Mouse (Mus musculus) heart, embryonic 16.5 days (tissue): Measurements from ENCODE around the gene Olfr419. TPM values are rescaled to one million over a fixed set of nuclear protein-coding genes. Genes with fewer than 3 reads are reported as not detected.

Experiments used
- ATAC-seq: fragments of 200-750 bp; cut with Nextera tagmentation; replicated peaks from 2 replicates; pipeline ENCODE4 v1.8.0; 2017; ENCODE audit warnings: moderate number of reproducible peaks; ENCODE audit not compliant: insufficient read depth, low FRiP score; ENCODE audit errors: extremely low read depth
- H3K27ac ChIP-seq: fragments of 300-500 bp; sonication (generic); 2 replicates; pipeline ENCODE4 v1.5.1; 2014; ENCODE audit warnings: mild to moderate bottlenecking, low read length, control low read depth, moderate library complexity
- H3K27me3 ChIP-seq: fragments of 300-500 bp; sonication (generic); 2 replicates; pipeline ENCODE4 v1.6.1; 2014; ENCODE audit warnings: low read length, mixed read lengths; ENCODE audit not compliant: control insufficient read depth, insufficient read depth
- H3K36me3 ChIP-seq: fragments of 300-500 bp; sonication (generic); 2 replicates; pipeline ENCODE4 v1.6.1; 2014; ENCODE audit not compliant: control insufficient read depth, insufficient read depth
- H3K4me1 ChIP-seq: fragments of 300-500 bp; sonication (generic); 2 replicates; pipeline ENCODE4 v1.6.1; 2014; ENCODE audit warnings: low read length, mixed read lengths; ENCODE audit not compliant: control insufficient read depth, insufficient read depth
- H3K4me2 ChIP-seq: fragments of 300-500 bp; sonication (generic); 2 replicates; pipeline ENCODE4 v1.6.1; 2014; ENCODE audit warnings: low read depth, mild to moderate bottlenecking, control low read depth, low read length
- H3K4me3 ChIP-seq: fragments of 300-500 bp; sonication (generic); 2 replicates; pipeline ENCODE4 v1.5.1; 2014; ENCODE audit warnings: mild to moderate bottlenecking, control low read depth, low read length
- H3K9ac ChIP-seq: fragments of 300-500 bp; sonication (generic); 2 replicates; pipeline ENCODE4 v1.6.1; 2014; ENCODE audit warnings: low read length, control low read depth
- H3K9me3 ChIP-seq: fragments of 300-500 bp; sonication (generic); replicated peaks from 2 replicates; pipeline ENCODE4 v1.6.1; 2016; ENCODE audit warnings: low read length; ENCODE audit not compliant: control insufficient read depth
- WGBS: fragments of 180-500 bp; shearing (Covaris S2); extraction: QIAGEN DNeasy Blood & Tissue Kit; methylation state at CpG from one replicate; pipeline ENCODE4 v1.1.7; 2014; 5-methylcytosine and 5-hydroxymethylcytosine counted together
- polyA plus RNA-seq: library from polyadenylated mRNA; unstranded; fragments of >200 nt; fragmentation: Nextera tagmentation; extraction: Ambion mirVana; gene quantifications from 2 replicates; pipeline ENCODE4 v1.2.1, GENCODE M21; 2015

Gene Olfr419
- polyA plus RNA-seq, 1 experiment from 2014 or later: not detected

- H3K9me3 ChIP-seq: no peaks in the 10 kb centered on the region
- H3K4me3 ChIP-seq: no peak overlapping the region
- H3K4me1 ChIP-seq: no peaks in the 10 kb centered on the region
- no peak overlapping the region for H3K9ac ChIP-seq
- no peak overlapping the region for H3K27ac ChIP-seq
- H3K36me3 ChIP-seq: no peaks in the 10 kb centered on the region
- no peaks in the 10 kb centered on the region for H3K27me3 ChIP-seq
- H3K4me2 ChIP-seq: no peak overlapping the region
- 87% methylated on average over 7 of the region's 8 CpGs for WGBS
- no peak for ATAC-seq
Observed at GRCm38 (mm10) chr1:174216528-174217204, 35.2 kb downstream of the Olfr419 start.

- no peaks in the 10 kb centered on the region for H3K27me3 ChIP-seq
Observed at GRCm38 (mm10) chr1:174215270-174216038, 36.4 kb downstream of the Olfr419 start.

DNA sequence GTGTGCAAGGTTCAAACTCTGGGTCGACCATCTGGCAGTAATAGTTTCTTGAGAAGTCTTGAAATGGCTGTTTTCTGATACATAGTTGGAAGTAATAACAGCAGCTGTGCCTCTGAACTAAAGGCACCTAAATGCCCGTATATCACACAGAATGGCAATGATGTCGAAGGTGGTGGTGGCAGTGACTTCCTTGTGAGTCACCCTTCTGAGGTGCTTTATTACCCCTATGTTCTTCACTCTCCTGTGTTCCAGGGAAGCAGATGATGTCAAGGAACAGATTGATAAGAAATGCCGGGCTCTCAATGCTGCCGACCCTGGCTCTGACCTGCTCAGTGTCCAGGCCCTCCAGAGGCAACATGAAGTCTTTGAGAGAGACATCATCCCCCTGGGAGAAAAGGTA lies 39.6 kb downstream of the Olfr419 start:
- Histone ChIP-seq H3K4me2 (no peak overlapping the region), H3K4me3 (no peak overlapping the region), H3K9ac (no peak overlapping the region), H3K4me1 (no peaks in the 10 kb centered on the region), H3K27me3 (no peaks in the 10 kb centered on the region), H3K27ac (no peak overlapping the region), H3K9me3 (no peaks in the 10 kb centered on the region), H3K36me3 (no peaks in the 10 kb centered on the region)
- no peak for ATAC-seq
- WGBS: 70% methylated on average over 5 of the region's 5 CpGs

More at GRCm38 (mm10) chr1:174215270-174216038, 36.4 kb downstream of the Olfr419 start:
- Histone ChIP-seq H3K9ac (no peak overlapping the region), H3K27ac (no peak overlapping the region), H3K4me3 (no peak overlapping the region), H3K4me2 (no peak overlapping the region), H3K36me3 (no peaks in the 10 kb centered on the region), H3K9me3 (no peaks in the 10 kb centered on the region), H3K4me1 (no peaks in the 10 kb centered on the region)
- no peak for ATAC-seq
- WGBS: 53% methylated on average over 8 of the region's 8 CpGs

DNA sequence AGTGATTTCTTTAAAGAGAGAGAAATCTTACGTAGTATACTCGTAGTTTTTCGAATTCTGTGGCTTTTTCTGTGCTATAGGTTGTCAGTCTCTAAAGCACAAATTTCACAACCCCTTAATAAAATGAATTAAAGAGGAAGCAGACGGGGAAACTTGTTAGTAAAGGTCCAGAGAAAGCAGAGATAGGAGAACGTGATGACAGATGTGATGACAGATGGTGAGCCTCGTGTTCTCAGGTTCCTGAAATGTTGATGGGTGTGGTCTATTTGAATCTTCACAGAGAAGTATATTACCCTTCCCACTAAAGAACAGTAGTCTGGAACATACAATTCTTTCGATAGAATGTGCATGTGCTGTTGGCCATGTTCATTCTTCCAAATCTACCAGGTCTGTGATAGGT lies 47.2 kb downstream of the Olfr419 start:
- H3K4me3 ChIP-seq: no peak overlapping the region
- no peak overlapping the region for H3K27ac ChIP-seq
- H3K27me3 ChIP-seq: no peaks in the 10 kb centered on the region
- no peak for ATAC-seq
- no peaks in the 10 kb centered on the region for H3K36me3 ChIP-seq
- no peak overlapping the region for H3K9ac ChIP-seq
- H3K9me3 ChIP-seq: no peaks in the 10 kb centered on the region
- H3K4me1 ChIP-seq: no peaks in the 10 kb centered on the region
- H3K4me2 ChIP-seq: no peak overlapping the region
- WGBS: 56% methylated on average over 7 of the region's 7 CpGs

Other genes starting within 250 kb of the Olfr419 start
- 1.0 and 1.5 TPM in 2 replicates for gene Ifi205, start 220.3 kb downstream of the Olfr419 start, polyA plus RNA-seq
- 0.06 TPM in 1 of 2 replicates, not detected in the other for gene Olfr433, start 211.4 kb downstream of the Olfr419 start, polyA plus RNA-seq
- gene Olfr432, start 202.9 kb downstream of the Olfr419 start, polyA plus RNA-seq: not detected in 2 replicates
- not detected in 2 replicates for gene Olfr430, start 185.5 kb downstream of the Olfr419 start, polyA plus RNA-seq
- not detected in 2 replicates for gene Olfr429, start 167.7 kb downstream of the Olfr419 start, polyA plus RNA-seq
- not detected in 2 replicates for gene Olfr427, start 155.2 kb downstream of the Olfr419 start, polyA plus RNA-seq
- not detected in 2 replicates for gene Olfr231, start 130.9 kb downstream of the Olfr419 start, polyA plus RNA-seq
- not detected in 2 replicates for gene Olfr424, start 120.5 kb downstream of the Olfr419 start, polyA plus RNA-seq
- gene Olfr420, start 96.4 kb downstream of the Olfr419 start, polyA plus RNA-seq: not detected in 2 replicates
- 1.6 and 1.8 TPM in 2 replicates for gene Spta1, start 79.3 kb downstream of the Olfr419 start, polyA plus RNA-seq
- not detected in 2 replicates for gene Mptx1, start 78.5 kb upstream of the Olfr419 start, polyA plus RNA-seq
- gene Olfr417, start 113.1 kb upstream of the Olfr419 start, polyA plus RNA-seq: not detected in 2 replicates
- not detected in 2 replicates for gene Olfr248, start 139.0 kb upstream of the Olfr419 start, polyA plus RNA-seq
- not detected in 2 replicates for gene Olfr414, start 172.0 kb upstream of the Olfr419 start, polyA plus RNA-seq
- gene Olfr220, start 190.0 kb upstream of the Olfr419 start, polyA plus RNA-seq: not detected in 2 replicates
- gene Fmn2, start 249.8 kb upstream of the Olfr419 start, polyA plus RNA-seq: 0.17 and 0.25 TPM in 2 replicates